ENCODE assay signal across 14 mouse cellular contexts in the genomic region with DNA sequence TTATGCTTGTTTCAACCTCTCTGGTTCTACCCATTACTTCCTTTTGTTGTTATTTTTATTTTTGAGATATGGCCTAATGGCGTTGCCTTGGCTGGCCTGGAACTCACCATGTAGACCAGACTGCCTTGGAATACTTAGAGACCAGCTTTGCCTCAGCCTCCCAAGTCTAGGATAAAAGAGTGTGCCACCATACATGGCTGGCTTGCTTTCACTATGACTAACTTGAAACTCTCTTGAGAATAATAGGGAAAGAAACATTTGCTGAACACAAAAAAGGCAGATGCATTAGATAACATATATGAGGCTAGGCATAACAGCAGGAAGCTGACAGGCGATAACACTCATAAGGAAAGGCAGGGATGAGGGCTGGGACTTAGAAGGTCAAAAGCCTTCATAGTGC.
"Had no signal": no experiment of that assay in that cellular context is flagged by ENCODE, and none has a peak within 500 bp of the region (broad histone marks: within the 10 kb centered on the region; RNA-seq: fewer than 3 reads in every experiment).

No protein-coding gene starts in this region.

- H3K27me3 ChIP-seq: midbrain, embryonic 13.5 days; midbrain, embryonic 15.5 days; neural tube, embryonic 12.5 days; stomach, embryonic 15.5 days had no signal

- H3K4me3 ChIP-seq: midbrain, embryonic 10.5 days; midbrain, embryonic 13.5 days; midbrain, embryonic 15.5 days; neural tube, embryonic 12.5 days; stomach, embryonic 15.5 days had no signal

- H3K36me3 ChIP-seq: midbrain, embryonic 10.5 days; midbrain, embryonic 15.5 days; neural tube, embryonic 12.5 days; stomach, embryonic 15.5 days had no signal

- H3K4me1 ChIP-seq: midbrain, embryonic 10.5 days; midbrain, embryonic 13.5 days; midbrain, embryonic 15.5 days; neural tube, embryonic 12.5 days; stomach, embryonic 15.5 days had no signal

- ATAC-seq: midbrain, embryonic 13.5 days; midbrain, embryonic 15.5 days had no signal

- DNase-seq: lung, adult 18-20 months; lung, embryonic 14.5 days; lung, postnatal 10 days; lung, postnatal 4 days; right cerebral cortex, postnatal 14 days; thymus, adult 2 months; thymus, postnatal 25 days; thymus, postnatal 4 days had no signal

- H3K27ac ChIP-seq: midbrain, embryonic 10.5 days; midbrain, embryonic 13.5 days; midbrain, embryonic 15.5 days; neural tube, embryonic 12.5 days; stomach, embryonic 15.5 days; stomach, postnatal 0 days had no signal

- H3K4me2 ChIP-seq: lung, embryonic 14.5 days; midbrain, embryonic 13.5 days; midbrain, embryonic 15.5 days; neural tube, embryonic 12.5 days; stomach, embryonic 15.5 days had no signal

- H3K9ac ChIP-seq: lung, embryonic 14.5 days; midbrain, embryonic 13.5 days; midbrain, embryonic 15.5 days; neural tube, embryonic 12.5 days; stomach, embryonic 15.5 days had no signal

- H3K9me3 ChIP-seq: midbrain, embryonic 10.5 days; midbrain, embryonic 13.5 days; midbrain, embryonic 15.5 days; neural tube, embryonic 12.5 days; stomach, embryonic 15.5 days had no signal
